Mouse (Mus musculus) testis, adult 2 months (tissue): Measurements from ENCODE around the gene Prdm8.

ENCODE experiments used
- CTCF ChIP-seq: fragments of 200-500 bp; IDR thresholded peaks from 2 replicates; pipeline ENCODE4 v1.5.1; 2012; ENCODE audit warnings: low read depth, mild to moderate bottlenecking, inconsistent platforms, low read length, moderate library complexity; ENCODE audit not compliant: control insufficient read depth, insufficient read depth, insufficient replicate concordance
- POLR2A ChIP-seq: fragments of 200-500 bp; IDR thresholded peaks from 2 replicates; pipeline ENCODE4 v1.6.1; 2012; ENCODE audit warnings: low read depth, mild to moderate bottlenecking, inconsistent platforms, low read length, moderate library complexity; ENCODE audit not compliant: control insufficient read depth

- TF ChIP-seq CTCF: no peak
- TF ChIP-seq POLR2A: no peak
These were observed 36.0 kb downstream of the Prdm8 start for GRCm38 (mm10) chr5:98202996-98203395.
